Comparison of ENCODE assay signal across 8 mouse cellular contexts in the genomic region with DNA sequence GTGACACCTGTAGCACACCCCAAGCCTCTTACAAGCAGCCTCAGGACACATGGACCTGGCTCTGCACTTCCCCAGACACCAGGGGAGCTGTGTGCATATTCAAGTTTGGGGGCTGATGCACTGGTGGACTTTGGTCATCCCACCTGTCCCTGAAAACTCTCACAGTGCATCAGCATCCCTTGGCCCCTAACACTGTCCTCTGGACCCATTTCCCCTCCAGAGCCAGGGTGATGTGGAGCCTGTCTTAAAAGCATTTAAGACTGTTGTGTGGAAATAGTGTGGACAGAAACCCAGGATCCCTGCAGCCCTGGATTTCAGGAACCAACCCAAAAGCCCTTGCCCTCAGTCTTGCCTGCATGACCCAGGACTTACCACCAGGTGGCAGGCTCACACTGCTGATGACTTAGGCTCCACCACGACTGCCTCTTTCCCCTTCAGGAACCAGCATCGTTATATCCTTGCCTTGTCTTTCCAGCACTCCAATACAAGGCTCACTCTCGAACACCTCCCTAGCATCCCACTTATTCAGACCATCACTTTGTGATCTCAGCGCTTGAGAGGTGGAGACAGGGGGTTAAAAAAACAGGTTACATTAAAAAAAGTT.
A peak's percentile ranks its signal among the peaks of the same experiment; 100 is the strongest.
DNase-seq lines count a peak whose midpoint lies in the region; ATAC-seq and TF ChIP-seq lines count a peak whose summit lies in the region.

No protein-coding gene starts in this region.

- no peak overlapping the region for H3K27ac ChIP-seq in intestine, embryonic 14.5 days (ENCODE audit: low read depth)
- H3K27ac ChIP-seq in intestine, embryonic 16.5 days (ENCODE audit: low read length): no peak overlapping the region
- no peak overlapping the region for H3K27ac ChIP-seq in intestine, postnatal 0 days (ENCODE audit: low read depth, low read length)
- no peak overlapping the region for H3K27ac ChIP-seq in midbrain, embryonic 15.5 days
- no peak overlapping the region for H3K27ac ChIP-seq in spleen, adult 2 months (ENCODE audit: insufficient read depth, low read length)

- intact Hi-C loops in left cerebral cortex, postnatal 36 days (cut with DNase I): loop anchor here (5.0 to 10.0 kb wide), 2 partner anchors 302 to 859 kb away; no protein-coding TSS in a partner anchor

- 5% methylated on average over 4 of the region's 4 CpGs for WGBS in intestine, embryonic 14.5 days
- 0% methylated on average over 4 of the region's 4 CpGs for WGBS in intestine, embryonic 16.5 days
- 2% methylated on average over 4 of the region's 4 CpGs for WGBS in intestine, postnatal 0 days
- WGBS in midbrain, embryonic 15.5 days: 2% methylated on average over 4 of the region's 4 CpGs
- 1% methylated on average over 4 of the region's 4 CpGs for WGBS in spleen, adult 2 months

- no peaks in the 10 kb centered on the region for H3K9me3 ChIP-seq in intestine, embryonic 14.5 days (ENCODE audit: control insufficient read depth, low read length)
- H3K9me3 ChIP-seq in intestine, embryonic 16.5 days (ENCODE audit: control insufficient read depth, low read length): no peaks in the 10 kb centered on the region
- no peaks in the 10 kb centered on the region for H3K9me3 ChIP-seq in intestine, postnatal 0 days (ENCODE audit: control insufficient read depth)
- no peaks in the 10 kb centered on the region for H3K9me3 ChIP-seq in midbrain, embryonic 15.5 days

- no peaks in the 10 kb centered on the region for H3K4me1 ChIP-seq in intestine, embryonic 14.5 days (replicated peaks; ENCODE audit: control insufficient read depth, insufficient read depth, low read length)
- no peaks in the 10 kb centered on the region for H3K4me1 ChIP-seq in intestine, embryonic 16.5 days (ENCODE audit: control insufficient read depth, insufficient read depth, low read length)
- no peaks in the 10 kb centered on the region for H3K4me1 ChIP-seq in intestine, postnatal 0 days (replicated peaks; ENCODE audit: control insufficient read depth, insufficient read depth, low read length)
- H3K4me1 ChIP-seq in midbrain, embryonic 15.5 days: no peaks in the 10 kb centered on the region
- H3K4me1 ChIP-seq in spleen, adult 2 months (ENCODE audit: control insufficient read depth, insufficient read depth, insufficient read length): no peaks in the 10 kb centered on the region

- no peak overlapping the region for H3K4me3 ChIP-seq in intestine, embryonic 14.5 days (ENCODE audit: low read depth, low read length)
- H3K4me3 ChIP-seq in intestine, embryonic 16.5 days (ENCODE audit: low read length): no peak overlapping the region
- no peak overlapping the region for H3K4me3 ChIP-seq in intestine, postnatal 0 days (ENCODE audit: low read depth, low read length)
- H3K4me3 ChIP-seq in midbrain, embryonic 15.5 days: no peak overlapping the region
- no peak overlapping the region for H3K4me3 ChIP-seq in spleen, adult 2 months (ENCODE audit: extremely low read depth, insufficient read depth, insufficient read length)

- 0 out of 2 replicates have a peak, but pooled peaks cover 8% of the 10 kb centered on the region for H3K27me3 ChIP-seq in intestine, embryonic 14.5 days (replicated peaks; ENCODE audit: control insufficient read depth, insufficient read depth, low read length)
- H3K27me3 ChIP-seq in intestine, embryonic 16.5 days (replicated peaks; ENCODE audit: control insufficient read depth, insufficient read depth, low read length): no peaks in the 10 kb centered on the region
- H3K27me3 ChIP-seq in intestine, postnatal 0 days (replicated peaks; ENCODE audit: control insufficient read depth, insufficient read depth, low read length): no peaks in the 10 kb centered on the region
- 0 out of 2 replicates have a peak, but pooled peaks cover 3% of the 10 kb centered on the region for H3K27me3 ChIP-seq in midbrain, embryonic 15.5 days (replicated peaks)
- H3K27me3 ChIP-seq in spleen, adult 2 months (ENCODE audit: control insufficient read depth, insufficient read depth, low read length): no peaks in the 10 kb centered on the region

- peak; percentile 89 for DNase-seq in intestine, embryonic 14.5 days (ENCODE audit: low spot score)
- peak; percentile 82 to 87 for DNase-seq in cerebellum, postnatal 25 days
- DNase-seq in frontal cortex, postnatal 36 days (ENCODE audit: low spot score in 2 of 2): peak; percentile 80 to 86
- DNase-seq in left cerebral cortex, postnatal 36 days (ENCODE audit: low spot score in 2 of 2): peak; percentile 66 to 74
- peak; percentile 8 to 57 for DNase-seq in spleen, adult 2 months (ENCODE audit: low read depth in 1 of 2, low spot score in 2 of 2)

- H3K9ac ChIP-seq in intestine, embryonic 14.5 days (ENCODE audit: low read length): no peak overlapping the region
- H3K9ac ChIP-seq in intestine, embryonic 16.5 days (ENCODE audit: low read depth, low read length): no peak overlapping the region
- no peak overlapping the region for H3K9ac ChIP-seq in intestine, postnatal 0 days (ENCODE audit: low read depth, low read length)
- H3K9ac ChIP-seq in midbrain, embryonic 15.5 days: no peak overlapping the region

- no peaks in the 10 kb centered on the region for H3K36me3 ChIP-seq in intestine, embryonic 14.5 days (ENCODE audit: control insufficient read depth, insufficient read depth, low read length)
- no peaks in the 10 kb centered on the region for H3K36me3 ChIP-seq in intestine, embryonic 16.5 days (ENCODE audit: control insufficient read depth, insufficient read depth, low read length)
- no peaks in the 10 kb centered on the region for H3K36me3 ChIP-seq in intestine, postnatal 0 days (ENCODE audit: control insufficient read depth, insufficient read depth)
- H3K36me3 ChIP-seq in midbrain, embryonic 15.5 days (replicated peaks): no peaks in the 10 kb centered on the region
- H3K36me3 ChIP-seq in spleen, adult 2 months (ENCODE audit: control insufficient read depth, insufficient read depth, low read length): no peaks in the 10 kb centered on the region

- ATAC-seq in intestine, embryonic 14.5 days (replicated peaks; ENCODE audit: low FRiP score, low TSS enrichment, low read depth): 0 out of 2 replicates have a peak, but pooled peaks have one; percentile 51
- ATAC-seq in intestine, embryonic 16.5 days: no peak
- no peak for ATAC-seq in intestine, postnatal 0 days
- ATAC-seq in midbrain, embryonic 15.5 days (replicated peaks): peak; percentile 90

- H3K4me2 ChIP-seq in intestine, embryonic 14.5 days (ENCODE audit: low read length): no peak overlapping the region
- H3K4me2 ChIP-seq in intestine, embryonic 16.5 days (ENCODE audit: low read depth, low read length): no peak overlapping the region
- no peak overlapping the region for H3K4me2 ChIP-seq in intestine, postnatal 0 days (replicated peaks; ENCODE audit: low read depth)
- no peak overlapping the region for H3K4me2 ChIP-seq in midbrain, embryonic 15.5 days

- TF ChIP-seq CTCF in intestine, postnatal 0 days (IDR thresholded peaks at IDR 0.05; ENCODE audit: low read depth): peak; percentile 98
- TF ChIP-seq CTCF in spleen, adult 2 months (IDR thresholded peaks at IDR 0.05; ENCODE audit: extremely low read depth, insufficient read depth, insufficient read length, insufficient replicate concordance): peak; percentile 95; the same call in 1 of the 2 replicates

- TF ChIP-seq POLR2A in spleen, adult 2 months (IDR thresholded peaks at IDR 0.05; ENCODE audit: low read depth, low read length): no peak

Comparison
In these comparisons a context has a peak if more than half of its experiments do, and no peak if none do; other contexts are left out.
1. ATAC-seq: peak in intestine, embryonic 14.5 days (single experiment) and midbrain, embryonic 15.5 days (single experiment); none in intestine, embryonic 16.5 days (single experiment) and intestine, postnatal 0 days (single experiment).
2. DNase-seq: peak in every context shown above with its lines; median percentile 89 in intestine, embryonic 14.5 days; 84 in cerebellum, postnatal 25 days; 83 in frontal cortex, postnatal 36 days; 70 in left cerebral cortex, postnatal 36 days; 32 in spleen, adult 2 months.